Mouse (Mus musculus) bone marrow, adult 2 months (tissue): ENCODE measurements at regions not wholly inside any gene's neighbourhood (a gene's known extent, or its start where the extent isn't known, plus 50 kb on each side); places are given as distances from the start of the nearest gene placed in this dataset.

Experiments used
- H3K27ac ChIP-seq: fragments of 200-500 bp; 2 replicates; pipeline ENCODE4 v1.5.1; 2012; ENCODE audit warnings: low read depth, mild to moderate bottlenecking, control low read depth, inconsistent platforms, low read length; ENCODE audit not compliant: control insufficient read depth, poor library complexity, insufficient read depth
- H3K4me1 ChIP-seq: fragments of 200-500 bp; 2 replicates; pipeline ENCODE4 v1.6.1; 2011; ENCODE audit warnings: low read length; ENCODE audit not compliant: control insufficient read depth, insufficient read depth
- H3K4me3 ChIP-seq: fragments of 200-500 bp; replicated peaks from 2 replicates; pipeline ENCODE3; 2011; ENCODE audit warnings: mild to moderate bottlenecking, low read depth, low read length, control low read depth; ENCODE audit not compliant: control insufficient read depth
- CTCF ChIP-seq: fragments of 200-500 bp; IDR thresholded peaks from 2 replicates; pipeline ENCODE4 v1.5.1; 2011; ENCODE audit warnings: low read length, control low read depth; ENCODE audit not compliant: control insufficient read depth, insufficient read depth
- POLR2A ChIP-seq: fragments of 200-500 bp; IDR thresholded peaks from 2 replicates; pipeline ENCODE4 v1.6.1; 2011; ENCODE audit warnings: low read depth, mild to moderate bottlenecking, control low read depth, low read length, borderline replicate concordance; ENCODE audit not compliant: control insufficient read depth
- WGBS: fragments of 180-500 bp; shearing (Covaris S2); methylation state at CpG from one replicate; pipeline ENCODE4 v1.1.7; 2018; 5-methylcytosine and 5-hydroxymethylcytosine counted together

GRCm38 (mm10) chr14:73999409-73999909 is 338.4 kb downstream of the Gm21750 start:
- TF ChIP-seq CTCF, result no peak
- no peak for TF ChIP-seq POLR2A
- WGBS, result 12% methylated on average over 2 of the region's 2 CpGs
- no peaks in the 10 kb centered on the region for H3K4me1 ChIP-seq
- no peak overlapping the region for H3K4me3 ChIP-seq
- no peak overlapping the region for H3K27ac ChIP-seq

DNA sequence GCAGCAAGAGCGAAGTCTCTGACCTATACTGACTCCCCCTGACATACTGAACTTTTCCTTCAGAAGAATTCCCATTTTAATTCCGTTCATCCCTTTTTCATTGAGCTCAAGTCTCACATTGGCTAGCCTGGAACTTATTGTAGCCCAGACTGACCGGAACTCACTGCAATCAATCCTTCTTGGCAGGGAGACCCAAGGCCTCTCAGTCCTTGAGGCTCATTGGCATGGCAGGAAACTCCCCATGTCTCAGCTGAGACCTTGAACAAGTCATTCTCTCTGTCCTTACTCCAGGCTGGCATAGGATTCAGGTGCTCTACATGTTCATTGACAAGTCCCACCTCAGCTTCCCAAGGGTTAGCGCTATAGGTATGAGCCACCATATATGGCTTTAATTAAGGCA is 345.9 kb downstream of the Gm21750 start:
- Histone ChIP-seq H3K27ac (no peak overlapping the region), H3K4me1 (no peaks in the 10 kb centered on the region), H3K4me3 (no peak overlapping the region)
- WGBS, result 86% methylated on average over 4 of the region's 4 CpGs
- no peak for TF ChIP-seq CTCF
- no peak for TF ChIP-seq POLR2A

- H3K4me1 ChIP-seq, result no peaks in the 10 kb centered on the region
- TF ChIP-seq POLR2A, result no peak
- TF ChIP-seq CTCF, result no peak
- WGBS, result 23% methylated on average over 1 of the region's 1 CpGs
Measured at GRCm38 (mm10) chr14:74011555-74011954, 350.5 kb downstream of the Gm21750 start.

DNA sequence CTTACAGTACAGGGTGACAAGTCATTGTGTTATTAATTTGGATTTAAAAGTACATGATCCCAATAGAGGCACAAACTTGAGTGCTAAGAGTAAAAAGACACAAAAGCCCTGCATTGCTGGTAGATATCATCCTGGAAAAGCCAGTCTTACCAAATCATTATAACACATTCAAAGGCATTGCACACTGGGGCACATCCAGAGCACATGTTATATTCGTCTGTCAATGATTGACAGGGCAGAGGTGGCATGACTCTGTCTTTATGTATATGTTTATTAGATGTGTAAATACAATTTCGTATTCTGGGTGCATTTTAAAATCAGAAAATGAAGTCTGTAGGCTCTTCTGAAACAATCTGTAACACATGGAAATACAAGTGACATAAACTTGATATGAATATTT is 358.4 kb downstream of the Gm21750 start:
- H3K27ac ChIP-seq, result no peak overlapping the region
- TF ChIP-seq CTCF (no peak), POLR2A (no peak)
- WGBS, result 67% methylated on average over 2 of the region's 2 CpGs
- no peak overlapping the region for H3K4me3 ChIP-seq
- no peaks in the 10 kb centered on the region for H3K4me1 ChIP-seq

More at GRCm38 (mm10) chr14:74011555-74011954, 350.5 kb downstream of the Gm21750 start:
- H3K27ac ChIP-seq, result no peak overlapping the region
- no peak overlapping the region for H3K4me3 ChIP-seq

DNA sequence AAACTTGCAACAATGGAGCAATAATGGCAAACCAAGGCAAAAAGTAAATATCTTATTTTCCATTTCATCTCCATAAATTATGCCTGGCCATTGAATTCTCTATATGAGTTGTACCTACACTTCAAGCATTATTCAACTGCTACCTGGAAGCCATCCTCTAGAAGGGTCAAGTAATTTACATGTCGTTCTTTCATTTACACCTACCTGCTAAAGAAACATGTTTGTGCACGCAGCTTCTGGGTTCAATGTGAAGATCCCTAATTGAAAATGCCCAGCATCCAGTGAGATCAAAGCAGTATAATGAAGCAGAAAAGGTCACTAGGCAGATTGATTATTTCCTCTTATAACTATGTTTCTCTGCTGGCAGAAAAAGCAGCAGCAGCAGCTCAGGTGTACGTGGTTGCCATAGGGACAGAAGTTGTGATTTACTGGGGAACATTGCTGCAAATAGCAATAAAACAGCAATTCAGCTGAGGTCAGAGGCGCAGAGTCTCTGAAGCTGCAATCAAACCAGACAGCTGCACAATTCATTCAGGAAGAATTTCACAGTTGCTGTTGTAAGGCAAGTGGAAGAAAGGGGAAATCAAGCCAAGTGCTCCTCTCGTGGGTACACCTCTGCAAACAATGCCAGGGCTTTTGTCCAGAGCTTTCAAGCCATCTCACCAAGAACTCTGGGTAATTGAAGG is 386.1 kb downstream of the Gm21750 start:
- no peaks in the 10 kb centered on the region for H3K4me1 ChIP-seq
- TF ChIP-seq POLR2A (no peak), CTCF (no peak)
- no peak overlapping the region for H3K27ac ChIP-seq
- WGBS, result 45% methylated on average over 5 of the region's 5 CpGs
- H3K4me3 ChIP-seq, result no peak overlapping the region

GRCm38 (mm10) chr14:74047695-74048280 is 386.8 kb downstream of the Gm21750 start:
- 80% methylated on average over 6 of the region's 6 CpGs for WGBS
- TF ChIP-seq CTCF (no peak), POLR2A (no peak)
- H3K27ac ChIP-seq, result no peak overlapping the region
- no peak overlapping the region for H3K4me3 ChIP-seq
- H3K4me1 ChIP-seq, result no peaks in the 10 kb centered on the region

- TF ChIP-seq CTCF (no peak), POLR2A (no peak)
- Histone ChIP-seq H3K4me3 (no peak overlapping the region), H3K27ac (no peak overlapping the region), H3K4me1 (no peaks in the 10 kb centered on the region)
- 85% methylated on average over 3 of the region's 3 CpGs for WGBS
Measured at GRCm38 (mm10) chr14:74048386-74048785, 387.4 kb downstream of the Gm21750 start.

DNA sequence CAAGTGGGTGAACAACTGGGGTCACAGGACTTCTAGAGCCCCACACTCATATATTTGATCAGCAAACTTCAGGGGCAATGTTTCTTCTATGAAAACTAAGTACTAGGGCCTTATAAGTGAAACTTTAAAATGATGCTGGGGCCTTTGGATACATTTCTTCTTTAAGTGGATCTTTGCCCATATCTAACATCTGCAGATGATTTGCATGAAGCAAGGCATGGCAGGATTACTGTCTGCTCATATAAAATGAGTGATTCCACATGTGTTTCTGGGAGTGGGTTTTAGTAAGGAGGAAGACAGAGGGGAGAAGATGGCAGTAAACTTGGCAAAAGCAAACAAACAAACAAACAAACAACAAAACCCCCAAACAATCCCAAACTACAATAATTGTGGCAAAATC is 405.0 kb downstream of the Gm21750 start:
- Histone ChIP-seq H3K27ac (no peak overlapping the region), H3K4me1 (no peaks in the 10 kb centered on the region), H3K4me3 (no peak overlapping the region)
- TF ChIP-seq POLR2A, result no peak
- TF ChIP-seq CTCF, result no peak
